Mouse (Mus musculus) monocyte, adult 59 days (primary cell): ENCODE data around the gene Ptk7. TPM values are rescaled to one million over a fixed set of nuclear protein-coding genes. Genes with fewer than 3 reads are reported as not detected.

Experiments used
- total RNA-seq, 2 experiments: library from RNA; stranded (reverse); gene quantifications; one replicate each; pipeline ENCODE4 v1.2.4; 2023

Ptk7 gene
- total RNA-seq: under 1 TPM in 1 of 2 experiments, not detected in 1; 0.13 TPM

DNA sequence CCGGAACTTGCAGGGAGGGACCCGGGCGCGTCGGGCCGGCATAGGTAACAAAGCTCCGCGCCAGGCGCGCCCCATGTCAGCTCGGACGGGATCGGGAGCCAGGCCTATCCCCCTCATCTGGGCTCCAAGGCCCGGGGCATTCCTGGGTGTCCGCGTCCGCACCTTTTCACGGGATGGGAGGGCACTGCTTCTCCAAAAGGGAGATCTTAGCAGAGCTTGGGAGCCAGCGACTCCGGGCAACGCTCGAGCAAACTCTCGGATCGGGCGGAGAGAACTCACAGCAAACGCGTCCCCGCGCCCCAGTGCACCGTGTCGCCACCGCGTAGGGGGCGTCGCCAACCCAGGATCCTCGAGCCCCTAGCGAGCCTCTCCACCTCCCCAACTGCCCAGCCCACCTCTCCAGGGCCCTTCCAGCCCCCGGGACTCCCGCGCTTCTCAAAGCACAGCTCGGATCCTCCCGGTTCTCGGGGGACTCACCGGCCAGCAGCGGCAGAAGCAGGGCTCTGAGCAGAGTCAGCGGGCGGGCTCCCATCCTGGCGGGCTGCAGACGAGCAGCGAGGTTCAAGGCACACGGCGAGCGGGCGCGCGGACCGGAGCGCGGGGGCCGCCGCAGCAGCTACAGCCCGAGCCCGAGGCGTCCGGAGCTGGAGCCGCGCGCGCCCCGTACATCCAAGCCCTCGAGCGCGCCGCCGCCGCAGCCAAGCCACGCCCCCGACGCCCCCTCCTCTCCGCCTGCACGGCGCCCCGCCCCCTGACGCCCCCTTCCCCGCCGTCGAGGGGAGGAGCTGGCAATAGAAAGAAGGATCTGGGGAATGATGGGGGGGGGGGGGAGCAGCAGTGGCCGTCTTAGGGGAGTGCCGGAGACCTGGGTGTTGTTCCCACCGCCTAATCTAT, at the start of gene Ptk7:
TSS of gene Ptk7 (minus strand) at position 714 of the 894 bp plus-strand sequence.

DNA sequence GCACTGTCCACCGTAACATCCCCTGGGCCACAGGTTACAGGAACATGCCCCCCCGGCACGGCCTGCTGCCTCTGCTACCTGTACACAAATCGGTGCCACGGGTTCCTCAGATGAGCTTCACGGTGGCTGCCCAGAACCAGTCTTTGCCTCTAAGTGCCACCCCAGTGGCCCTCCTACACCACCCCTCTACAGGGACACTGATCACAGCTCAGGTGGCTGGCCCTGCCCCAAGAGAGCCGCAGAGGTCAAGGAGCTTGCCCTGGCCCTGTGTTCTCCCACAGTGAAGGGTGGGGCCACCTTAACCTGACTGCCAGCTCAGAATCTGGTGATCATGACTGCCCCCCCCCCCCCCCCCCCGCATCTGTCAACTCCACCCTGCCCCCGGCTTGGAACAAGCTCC, 49.1 kb upstream of the Ptk7 start, which contains the start of gene Mea1:
TSS of gene Mea1 (plus strand) at position 378 of the 400 bp plus-strand sequence.

DNA sequence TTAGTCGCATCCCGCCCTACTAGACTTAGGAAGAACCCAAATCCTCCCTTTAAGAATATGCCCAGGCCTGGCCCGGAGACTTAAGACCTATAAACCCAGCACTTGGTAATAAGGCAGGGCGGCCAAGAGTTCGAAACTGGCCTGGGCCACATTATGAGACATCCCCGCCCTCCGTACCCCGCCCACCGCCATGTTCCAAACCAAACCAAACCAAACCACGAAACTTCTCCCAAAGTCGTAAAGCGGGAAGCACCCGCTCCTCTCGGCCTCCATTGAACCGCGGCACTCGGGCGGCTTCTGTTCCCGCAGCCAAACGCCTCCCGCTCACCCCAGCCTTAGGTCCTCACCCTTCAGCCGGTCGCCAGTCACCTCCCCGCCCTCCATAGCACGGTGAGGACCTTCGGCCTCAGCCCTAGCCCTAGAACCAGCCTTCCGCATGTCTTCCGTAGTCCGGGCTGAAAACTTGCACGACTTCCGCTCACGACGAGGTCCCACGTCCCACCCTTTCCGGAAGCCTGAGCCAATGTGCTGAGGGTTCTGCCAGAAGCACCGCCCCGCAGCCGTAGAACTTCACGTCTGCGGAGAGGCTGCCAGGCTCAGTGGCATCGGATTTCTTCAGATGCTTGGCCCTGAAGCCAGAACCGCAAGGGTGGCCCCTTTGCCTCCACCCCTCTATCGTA, 44.7 kb upstream of the Ptk7 start, which contains the start of gene Rrp36:
TSS of gene Rrp36 (minus strand) at position 503 of the 680 bp plus-strand sequence.

DNA sequence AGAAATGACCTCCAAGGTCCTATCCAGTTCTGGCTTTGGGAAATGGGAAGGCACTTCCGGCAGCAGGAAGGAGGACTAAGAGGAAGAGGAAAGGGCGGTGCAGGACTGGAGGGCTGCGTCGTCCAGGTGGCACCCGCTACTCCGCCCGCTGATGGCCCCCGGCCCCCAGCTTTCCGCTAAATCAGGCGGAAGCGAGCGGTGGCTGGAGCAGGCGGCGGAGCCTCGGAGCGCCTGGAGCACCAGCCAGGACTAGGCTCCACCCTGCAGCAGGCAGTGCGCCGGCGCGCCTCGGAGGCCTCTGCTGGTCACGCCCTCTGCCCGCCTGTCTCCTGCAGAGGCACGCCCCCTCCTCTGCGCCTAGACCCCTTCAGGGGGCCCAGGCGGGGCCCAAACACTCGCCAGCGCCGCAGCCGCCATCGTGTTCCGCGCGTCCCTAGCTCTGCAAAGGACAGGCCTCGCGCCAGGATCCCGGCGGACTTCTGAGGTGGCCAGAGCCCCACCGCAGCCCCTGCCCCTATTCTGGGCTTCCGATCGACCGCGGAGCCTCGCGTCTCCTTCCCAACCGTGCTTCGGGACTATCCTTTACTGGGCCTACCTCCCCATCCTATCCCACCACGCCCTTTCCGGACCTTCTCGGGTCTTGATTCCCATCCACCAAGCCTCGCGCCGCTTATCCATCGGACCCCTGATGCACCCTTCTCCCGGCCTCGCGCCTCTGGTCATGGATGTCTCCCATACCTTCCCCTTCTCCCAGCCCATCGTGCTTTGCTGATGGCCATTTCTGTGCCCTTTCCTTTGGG, 21.1 kb upstream of the Ptk7 start, which contains the start of gene Cul7:
TSS of gene Cul7 (plus strand) at position 106 of the 800 bp plus-strand sequence.

DNA sequence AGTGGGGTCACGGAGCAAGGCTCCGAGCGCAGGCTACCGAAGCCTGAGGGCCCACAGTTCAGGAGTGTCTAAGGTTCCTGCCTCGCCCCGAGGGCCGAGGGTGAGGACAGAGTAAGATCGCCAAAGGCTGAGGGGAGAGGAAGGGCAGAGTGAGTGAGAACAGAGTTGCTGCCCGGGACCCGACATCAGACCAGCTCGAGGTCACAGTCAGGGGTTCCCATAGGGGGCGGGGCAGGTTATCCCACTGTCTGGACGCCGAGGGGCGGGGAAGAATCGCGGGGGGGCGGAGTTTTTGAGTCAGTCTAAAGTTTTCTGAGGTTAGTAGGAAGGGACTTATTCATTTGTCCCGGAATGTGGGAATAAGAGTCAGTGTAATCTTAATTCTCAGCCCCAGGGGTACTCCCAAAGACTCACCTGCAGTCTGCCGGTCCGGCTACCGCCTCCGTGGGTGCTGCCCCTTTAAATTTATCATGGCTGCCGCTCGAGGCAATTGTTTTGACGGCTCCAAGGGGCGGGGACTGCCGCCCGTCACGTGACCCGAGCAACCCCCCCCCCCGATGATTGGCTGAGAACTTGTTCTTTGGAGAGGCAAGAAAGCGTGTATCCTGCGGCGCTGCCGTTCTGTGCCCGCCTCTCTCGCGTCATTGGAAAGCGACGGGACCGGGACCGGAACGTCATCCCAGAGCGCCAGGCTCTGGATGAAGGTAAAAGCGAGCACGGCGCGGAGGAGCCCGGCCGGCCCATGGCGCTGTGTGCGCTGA, 16.4 kb upstream of the Ptk7 start, which contains the start of the genes Klc4 and Mrpl2:
TSS of gene Klc4 (minus strand) at position 462 of the 761 bp plus-strand sequence.
TSS of gene Mrpl2 (plus strand) at position 669 of the 761 bp plus-strand sequence.

DNA sequence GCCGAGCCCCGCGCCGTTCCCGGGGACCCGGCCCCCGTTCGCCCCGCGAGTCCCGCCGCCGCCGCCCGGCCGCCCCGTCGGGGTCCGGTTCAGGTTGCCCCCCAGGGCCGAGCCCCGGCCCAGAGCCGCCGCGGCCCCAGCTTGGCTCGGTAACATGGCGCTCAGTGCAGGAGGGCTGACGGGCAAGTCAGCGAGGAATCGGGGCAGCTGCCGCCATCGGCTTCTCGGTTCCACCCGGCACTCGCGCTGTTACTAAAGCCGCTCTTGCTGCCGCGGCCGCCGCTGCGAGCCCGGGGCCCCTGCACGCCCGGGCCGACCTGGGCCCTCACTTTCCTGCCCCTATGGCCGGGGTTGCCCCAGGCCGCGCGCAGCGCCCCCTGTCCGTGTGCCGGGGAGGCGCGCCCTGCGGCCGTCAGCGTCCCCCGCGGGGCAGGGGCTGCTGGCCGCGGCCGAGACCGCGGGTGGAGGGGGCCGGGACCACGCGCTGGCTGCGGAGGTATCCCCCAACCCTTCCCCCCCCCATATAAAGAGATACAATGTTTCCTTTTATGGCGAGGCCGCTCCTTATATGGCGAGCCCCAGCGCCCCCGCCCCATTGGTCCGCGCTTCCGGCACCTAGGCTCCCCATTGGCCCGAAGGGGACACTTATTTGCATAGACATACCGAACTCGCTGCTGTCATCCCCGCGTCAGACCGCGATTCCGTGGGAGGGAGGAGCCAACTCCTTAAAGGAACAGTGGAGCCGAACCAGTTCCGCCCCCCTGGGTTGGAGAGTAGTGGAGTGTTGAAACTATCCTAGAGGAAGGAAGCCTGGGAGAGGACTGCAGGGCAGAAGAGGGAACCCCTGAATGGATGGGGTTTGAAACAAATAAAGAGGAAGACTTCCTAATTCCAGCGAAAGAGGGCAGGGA, 73.4 kb downstream of the Ptk7 start, which contains the start of gene Srf:
TSS of gene Srf (minus strand) at position 503 of the 911 bp plus-strand sequence.

DNA sequence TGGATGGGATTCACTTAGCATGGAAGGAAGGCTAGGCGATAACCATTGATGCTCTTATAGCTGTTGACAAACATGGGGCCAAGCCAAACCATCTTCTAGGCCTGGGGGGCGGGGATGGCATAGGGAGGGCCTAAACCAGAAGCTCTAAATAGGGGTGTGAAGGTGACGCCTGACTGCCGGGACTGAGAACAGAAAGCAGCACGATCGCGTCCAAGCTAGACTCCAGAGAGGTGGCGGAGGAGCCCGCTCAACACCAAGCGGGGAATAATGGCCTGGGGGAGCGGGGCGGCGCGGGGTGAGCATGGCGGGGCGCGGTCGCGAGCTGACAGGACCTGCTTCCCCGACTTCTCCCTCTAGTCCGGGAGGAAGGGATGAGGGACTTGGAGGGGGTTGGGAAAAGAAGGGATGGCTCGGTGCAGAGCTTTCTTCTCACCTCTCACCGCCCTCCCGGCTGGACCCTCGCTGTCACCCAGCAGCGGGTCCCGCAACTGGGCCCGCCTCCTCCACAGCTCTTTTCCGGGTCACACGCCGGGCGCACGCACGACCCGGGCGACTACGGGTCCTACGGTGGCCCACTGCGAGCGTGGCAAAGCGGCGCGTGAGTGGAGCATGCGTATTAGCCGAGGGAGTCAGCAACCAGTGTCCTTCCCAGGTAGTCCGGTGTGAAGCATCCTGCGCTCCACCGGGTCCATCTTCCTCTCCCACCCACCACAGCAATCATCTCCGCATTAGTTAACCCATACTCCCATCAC, 83.3 kb downstream of the Ptk7 start, which contains the start of gene Cul9:
TSS of gene Cul9 (minus strand) at position 576 of the 752 bp plus-strand sequence.

Other genes with a start within 250 kb of the Ptk7 start
- gene Zfp318, start 245.8 kb downstream of the Ptk7 start, total RNA-seq: 10 to 100 TPM; 22.7 to 24.0 TPM
- not detected for gene Crip3, start 200.6 kb downstream of the Ptk7 start, total RNA-seq
- not detected for gene Slc22a7, start 191.0 kb downstream of the Ptk7 start, total RNA-seq
- under 1 TPM in 1 of 2 experiments, not detected in 1; 0.08 TPM for gene Ttbk1, start 141.8 kb downstream of the Ptk7 start, total RNA-seq
- gene Dnph1, start 132.8 kb downstream of the Ptk7 start, total RNA-seq: under 1 TPM; 0.55 to 0.91 TPM
- 10 to 100 TPM; 15.7 to 17.2 TPM for gene Cul9, start 83.1 kb downstream of the Ptk7 start, total RNA-seq
- gene Srf, start 73.3 kb downstream of the Ptk7 start, total RNA-seq: 10 to 100 TPM; 42.4 to 66.7 TPM
- gene Klc4, start 16.5 kb upstream of the Ptk7 start, total RNA-seq: 10 to 100 TPM; 15.4 to 16.5 TPM
- 10 to 100 TPM; 28.2 to 28.9 TPM for gene Mrpl2, start 16.7 kb upstream of the Ptk7 start, total RNA-seq
- 1 to 10 TPM; 3.3 to 3.9 TPM for gene Cul7, start 20.8 kb upstream of the Ptk7 start, total RNA-seq
- gene Rrp36, start 44.8 kb upstream of the Ptk7 start, total RNA-seq: 10 to 100 TPM; 26.2 to 34.3 TPM
- 10 to 100 TPM; 51.6 to 52.0 TPM for gene Mea1, start 49.3 kb upstream of the Ptk7 start, total RNA-seq
- 10 to 100 TPM; 63.0 to 63.2 TPM for gene Klhdc3, start 51.4 kb upstream of the Ptk7 start, total RNA-seq
- gene Ppp2r5d, start 75.6 kb upstream of the Ptk7 start, total RNA-seq: 10 to 100 TPM; 31.6 to 32.7 TPM
- gene Pex6, start 82.0 kb upstream of the Ptk7 start, total RNA-seq: 10 to 100 TPM; 28.4 to 29.5 TPM
- gene Gnmt, start 99.7 kb upstream of the Ptk7 start, total RNA-seq: 1 to 10 TPM; 4.1 to 4.3 TPM
- gene Cnpy3, start 122.7 kb upstream of the Ptk7 start, total RNA-seq: 100 to 1,000 TPM; 164 to 171 TPM
- gene Ptcra, start 134.2 kb upstream of the Ptk7 start, total RNA-seq: not detected
- 10 to 100 TPM; 11.8 to 13.2 TPM for gene 2310039H08Rik, start 143.1 kb upstream of the Ptk7 start, total RNA-seq
- 10 to 100 TPM; 41.1 to 41.2 TPM for gene Rpl7l1, start 153.2 kb upstream of the Ptk7 start, total RNA-seq
- 10 to 100 TPM; 41.0 to 44.0 TPM for gene Bicral, start 229.0 kb upstream of the Ptk7 start, total RNA-seq